ENCODE assay signal across 17 mouse cellular contexts in the genomic region with DNA sequence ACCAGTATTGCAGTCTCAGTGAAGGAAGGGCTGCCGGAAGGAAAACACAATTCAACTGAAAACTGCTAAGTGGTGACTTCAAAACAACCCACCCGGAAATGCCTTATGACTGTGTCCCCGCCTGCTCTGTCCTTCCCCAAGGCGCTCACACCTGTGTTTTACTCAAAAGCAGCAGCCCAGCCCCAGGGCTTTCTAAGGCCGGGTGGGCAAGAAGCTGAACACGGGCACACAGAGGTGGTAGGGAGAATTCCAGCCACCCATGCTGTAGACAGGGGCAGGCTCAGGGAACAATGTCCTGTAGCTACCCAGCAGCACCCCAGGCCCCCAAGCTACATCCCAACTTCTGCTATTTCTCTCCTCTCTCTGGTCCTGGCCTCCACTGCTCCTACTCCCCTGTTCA. TPM values are rescaled to one million over a fixed set of nuclear protein-coding genes. Genes with fewer than 3 reads are reported as not detected.
DNase-seq lines count a peak whose midpoint lies in the region; ATAC-seq and TF ChIP-seq lines count a peak whose summit lies in the region.
"Had no signal": no experiment of that assay in that cellular context is flagged by ENCODE, and none has a peak within 500 bp of the region (broad histone marks: within the 10 kb centered on the region; RNA-seq: fewer than 3 reads in every experiment).

No protein-coding gene starts in this region.

- H3K36me3 ChIP-seq in CH12.LX (replicated peaks in 1 of 2; ENCODE audit: control insufficient read depth in 1 of 2, insufficient read depth in 1 of 2, low read length in 1 of 2): no peaks in the 10 kb centered on the region
- H3K36me3 ChIP-seq in thymus, adult 2 months (ENCODE audit: control insufficient read depth, insufficient read depth, low read length): no peaks in the 10 kb centered on the region
- H3K36me3 ChIP-seq in hindbrain, embryonic 16.5 days (ENCODE audit: control insufficient read depth, insufficient read depth, low read length): no peaks in the 10 kb centered on the region
- H3K36me3 ChIP-seq: embryonic facial prominence, embryonic 13.5 days; liver, embryonic 15.5 days; midbrain, embryonic 10.5 days; neural tube, embryonic 13.5 days had no signal

- H3K27ac ChIP-seq in gastrocnemius, adult 2 months: peak overlapping the region; percentile 74
- H3K27ac ChIP-seq in CH12.LX (ENCODE audit: insufficient read depth, low read depth): peak overlapping the region; percentile 40
- H3K27ac ChIP-seq in thymus, adult 2 months (ENCODE audit: control insufficient read depth, insufficient read depth, low read length): peak overlapping the region; percentile 63
- H3K27ac ChIP-seq in hindbrain, embryonic 16.5 days (ENCODE audit: low read depth, low read length): no peak overlapping the region
- H3K27ac ChIP-seq: embryonic facial prominence, embryonic 13.5 days; forebrain, embryonic 13.5 days; liver, embryonic 15.5 days; midbrain, embryonic 10.5 days; neural tube, embryonic 13.5 days had no signal

- intact Hi-C loops in gastrocnemius, adult 2 months (cut with DNase I): no loop called here

- H3K79me2 ChIP-seq in CH12.LX (replicated peaks; ENCODE audit: control insufficient read depth, extremely low read depth, insufficient read depth, poor library complexity, severe bottlenecking): no peaks in the 10 kb centered on the region

- peaks cover 13 to 51% of the 10 kb centered on the region in 2 experiments for H3K4me1 ChIP-seq in CH12.LX (ENCODE audit: control insufficient read depth in 1 of 2, insufficient read depth in 2 of 2)
- peaks cover 58% of the 10 kb centered on the region for H3K4me1 ChIP-seq in thymus, adult 2 months (replicated peaks; ENCODE audit: control insufficient read depth, insufficient read depth, low read length)
- no peaks in the 10 kb centered on the region for H3K4me1 ChIP-seq in hindbrain, embryonic 16.5 days (ENCODE audit: control insufficient read depth, insufficient read depth, low read depth, low read length)
- H3K4me1 ChIP-seq: forebrain, embryonic 13.5 days; liver, embryonic 15.5 days had no signal

- TF ChIP-seq CTCF in gastrocnemius, adult 2 months (IDR thresholded peaks at IDR 0.05): no peak
- no peak for TF ChIP-seq CTCF in CH12.LX (conservative IDR thresholded peaks at IDR 0.05 in 1 of 2, IDR thresholded peaks at IDR 0.05 in 1 of 2; ENCODE audit: low read depth in 2 of 2, low read length in 2 of 2)
- TF ChIP-seq CTCF in thymus, adult 2 months (IDR thresholded peaks at IDR 0.05; ENCODE audit: borderline replicate concordance, control insufficient read depth, extremely low read depth, insufficient read depth, low read length, poor library complexity): no peak

- ATAC-seq in hindbrain, embryonic 16.5 days: no peak
- ATAC-seq: forebrain, embryonic 13.5 days had no signal

- TF ChIP-seq RAD21 in CH12.LX (IDR thresholded peaks at IDR 0.05; ENCODE audit: low read depth, low read length): no peak

- 4% methylated on average over 6 of the region's 6 CpGs for WGBS in thymus, adult 2 months
- 89% methylated on average over 5 of the region's 6 CpGs for WGBS in hindbrain, embryonic 16.5 days

- no peak for DNase-seq in gastrocnemius, adult 2 months
- DNase-seq in gastrocnemius, adult 18-20 months (ENCODE audit: low spot score): no peak
- peak; percentile 64 for DNase-seq in CH12.LX (ENCODE audit: extremely low read depth)
- peak; percentile 30 to 47 for DNase-seq in kidney, postnatal 25 days
- peak; percentile 79 for DNase-seq in thymus, adult 2 months
- DNase-seq in layer of hippocampus, adult 9-10 months (ENCODE audit: low spot score): no peak
- DNase-seq in heart, postnatal 4 days: no peak
- DNase-seq: adrenal gland, postnatal 14 days; cerebellum, adult 8-10 months; gastrocnemius, postnatal 36 days; right cerebral cortex, postnatal 14 days had no signal

- H3K9me3 ChIP-seq in CH12.LX (replicated peaks; ENCODE audit: low read length): no peaks in the 10 kb centered on the region
- H3K9me3 ChIP-seq in hindbrain, embryonic 16.5 days (ENCODE audit: control insufficient read depth, low read length): no peaks in the 10 kb centered on the region
- H3K9me3 ChIP-seq: embryonic facial prominence, embryonic 13.5 days; forebrain, embryonic 13.5 days; liver, embryonic 15.5 days; midbrain, embryonic 10.5 days; neural tube, embryonic 13.5 days had no signal

- H3K27me3 ChIP-seq in CH12.LX (replicated peaks): no peaks in the 10 kb centered on the region
- H3K27me3 ChIP-seq in thymus, adult 2 months (ENCODE audit: control insufficient read depth, insufficient read depth, low read length): no peaks in the 10 kb centered on the region
- no peaks in the 10 kb centered on the region for H3K27me3 ChIP-seq in hindbrain, embryonic 16.5 days (replicated peaks; ENCODE audit: control insufficient read depth, insufficient read depth, low read length)
- H3K27me3 ChIP-seq: embryonic facial prominence, embryonic 13.5 days; liver, embryonic 15.5 days; neural tube, embryonic 13.5 days had no signal

- dilution Hi-C loops in CH12.LX (cut with MboI; ENCODE audit: extremely low pct_ligation_motif_present, extremely low pct_unique_long_range_greater_than_20kb, low sequenced_read_pairs): no loop called here

- peak overlapping the region; percentile 30 for H3K4me2 ChIP-seq in CH12.LX (ENCODE audit: insufficient read depth, low read depth, poor library complexity, severe bottlenecking)
- no peak overlapping the region for H3K4me2 ChIP-seq in hindbrain, embryonic 16.5 days (ENCODE audit: low read length)
- H3K4me2 ChIP-seq: embryonic facial prominence, embryonic 13.5 days; forebrain, embryonic 13.5 days; liver, embryonic 15.5 days; neural tube, embryonic 13.5 days had no signal

- in situ Hi-C loops in CH12.LX (cut with MboI; ENCODE audit: low pct_ligation_motif_present, low pct_unique_long_range_greater_than_20kb, low sequenced_read_pairs): no loop called here

- peak overlapping the region; percentile 0; the same call in 1 of the 2 replicates for H3K9ac ChIP-seq in CH12.LX (ENCODE audit: insufficient read depth, low read depth)
- H3K9ac ChIP-seq in hindbrain, embryonic 16.5 days (ENCODE audit: low read depth, low read length): no peak overlapping the region
- H3K9ac ChIP-seq: embryonic facial prominence, embryonic 13.5 days; forebrain, embryonic 13.5 days; liver, embryonic 15.5 days; neural tube, embryonic 13.5 days had no signal

- peak overlapping the region; percentile 18; the same call in 1 of the 2 replicates for H3K4me3 ChIP-seq in gastrocnemius, adult 2 months
- no peak overlapping the region for H3K4me3 ChIP-seq in CH12.LX (replicated peaks in 1 of 3; ENCODE audit: low read depth in 2 of 3, low read length in 2 of 3, poor library complexity in 1 of 3)
- H3K4me3 ChIP-seq in thymus, adult 2 months (ENCODE audit: control insufficient read depth, insufficient read depth, low read length): no peak overlapping the region
- no peak overlapping the region for H3K4me3 ChIP-seq in hindbrain, embryonic 16.5 days (ENCODE audit: low read length)
- H3K4me3 ChIP-seq: embryonic facial prominence, embryonic 13.5 days; forebrain, embryonic 13.5 days; liver, embryonic 15.5 days; midbrain, embryonic 10.5 days; neural tube, embryonic 13.5 days had no signal

- TF ChIP-seq POLR2A in CH12.LX (IDR thresholded peaks at IDR 0.05; ENCODE audit: low read depth, low read length): peak; percentile 50; the same call in 1 of the 2 replicates
- TF ChIP-seq POLR2A in thymus, adult 2 months (IDR thresholded peaks at IDR 0.05; ENCODE audit: control insufficient read depth, extremely low read depth, insufficient read depth, low read length, poor library complexity): no peak

- TF ChIP-seq EP300 in CH12.LX (IDR thresholded peaks at IDR 0.05; ENCODE audit: low read length): peak; percentile 77

TF ChIP-seq in CH12.LX, 34 proteins besides CTCF, POLR2A, EP300 and RAD21 (continues in another document):
- TF ChIP-seq ZKSCAN1 (IDR thresholded peaks at IDR 0.05; ENCODE audit: borderline replicate concordance, low read depth, low read length) (no peak), CHD1 (IDR thresholded peaks at IDR 0.05; ENCODE audit: low read depth, low read length) (0 out of 2 replicates have a peak, but pooled peaks have one; percentile 37), NELFE (IDR thresholded peaks at IDR 0.05; ENCODE audit: low read depth, low read length) (peak; percentile 56), RCOR1 (conservative IDR thresholded peaks at IDR 0.05; ENCODE audit: low read depth, low read length) (0 out of 2 replicates have a peak, but pooled peaks have one; percentile 32), MXI1 (IDR thresholded peaks at IDR 0.05; ENCODE audit: low read depth, low read length) (no peak), SIN3A (IDR thresholded peaks at IDR 0.05; ENCODE audit: low read length) (peak; percentile 58), MAZ (IDR thresholded peaks at IDR 0.05; ENCODE audit: low read depth, low read length) (peak; percentile 77), MAFK (IDR thresholded peaks at IDR 0.05; ENCODE audit: insufficient replicate concordance, low read length) (0 out of 2 replicates have a peak, but pooled peaks have one; percentile 10), HCFC1 (IDR thresholded peaks at IDR 0.05; ENCODE audit: low read depth, low read length) (peak; percentile 54; the same call in 1 of the 2 replicates), POLR2AphosphoS2 (IDR thresholded peaks at IDR 0.05; ENCODE audit: low read depth, low read length) (no peak), KAT2A (IDR thresholded peaks at IDR 0.05; ENCODE audit: insufficient replicate concordance, low read length) (no peak), MEF2A (IDR thresholded peaks at IDR 0.05; ENCODE audit: borderline replicate concordance, low read depth, low read length) (peak; percentile 75), MYC (IDR thresholded peaks at IDR 0.05; ENCODE audit: low read depth, low read length) (peak; percentile 37; the same call in 1 of the 2 replicates)

RNA-seq across cellular contexts. Expression of gene Gm12216, which starts 13.4 kb away (rescaled TPM):
- total RNA-seq in gastrocnemius, adult 2 months (2021): 1 to 10 TPM in 1 of 2 experiments, under 1 TPM in 1; 0.87 to 1.4 TPM
- 1 to 10 TPM in 1 of 2 experiments, under 1 TPM in 1; 0.84 to 2.1 TPM for total RNA-seq in gastrocnemius, adult 18-20 months (2021)
- total RNA-seq in CH12.LX (2012; rRNA removed): 0.88 and 2.7 TPM in 2 replicates
- 0.73 and 0.77 TPM in 2 replicates for total RNA-seq in CH12.LX (2014; rRNA removed)
- 0.56 and 1.1 TPM in 2 replicates for polyA plus RNA-seq in CH12.LX (2012; ENCODE audit: insufficient read length, low read depth)
- 9.2 and 11.1 TPM in 2 replicates for polyA plus RNA-seq in thymus, adult 2 months (2012; rRNA removed)
- 0.40 and 0.52 TPM in 2 replicates for polyA plus RNA-seq in hindbrain, embryonic 16.5 days (2015; fragmentation: Nextera tagmentation; extraction: Ambion mirVana)
- total RNA-seq in heart, postnatal 4 days (2021): 1 to 10 TPM in 1 of 2 experiments, under 1 TPM in 1; 0.32 to 1.6 TPM
- polyA plus RNA-seq: embryonic facial prominence, embryonic 13.5 days; liver, embryonic 15.5 days had no signal

RNA-seq across cellular contexts. Expression of gene Slc22a5, which starts 45.8 kb away (rescaled TPM):
- total RNA-seq in gastrocnemius, adult 2 months (2021): 10 to 100 TPM in 1 of 2 experiments, 1 to 10 TPM in 1; 7.6 to 11.0 TPM
- 1 to 10 TPM; 7.1 to 9.3 TPM for total RNA-seq in gastrocnemius, adult 18-20 months (2021)
- 5.3 and 6.7 TPM in 2 replicates for total RNA-seq in CH12.LX (2012; rRNA removed)
- 6.2 and 6.4 TPM in 2 replicates for total RNA-seq in CH12.LX (2014; rRNA removed)
- 5.6 and 7.1 TPM in 2 replicates for polyA plus RNA-seq in CH12.LX (2012; ENCODE audit: insufficient read length, low read depth)
- polyA plus RNA-seq in thymus, adult 2 months (2012; rRNA removed): 16.4 and 18.8 TPM in 2 replicates
- polyA plus RNA-seq in hindbrain, embryonic 16.5 days (2015; fragmentation: Nextera tagmentation; extraction: Ambion mirVana): 11.1 and 12.4 TPM in 2 replicates
- total RNA-seq in heart, postnatal 4 days (2021): 10 to 100 TPM; 13.3 to 15.0 TPM

Comparison
In these comparisons a context has a peak if more than half of its experiments do, and no peak if none do; other contexts are left out.
1. DNase-seq: peak in CH12.LX (single experiment), kidney, postnatal 25 days (2 of 2) and thymus, adult 2 months (single experiment); none in gastrocnemius, adult 2 months (single experiment), gastrocnemius, adult 18-20 months (single experiment), layer of hippocampus, adult 9-10 months (single experiment) and heart, postnatal 4 days (single experiment).